Mouse (Mus musculus) liver, embryonic 13.5 days (tissue): ENCODE data around the gene Rec8. TPM values are rescaled to one million over a fixed set of nuclear protein-coding genes. Genes with fewer than 3 reads are reported as not detected.
A peak's percentile ranks its signal among the peaks of the same experiment; 100 is the strongest.

Experiments
- ATAC-seq: fragments of 200-750 bp; cut with Nextera tagmentation; 2 replicates; pipeline ENCODE4 v1.8.0; 2017; ENCODE audit warnings: low read depth, mild to moderate bottlenecking, moderate number of reproducible peaks, moderate library complexity
- DNase-seq: peaks from one replicate; pipeline ENCODE4 v3.0.0; 2022
- H3K27ac ChIP-seq: fragments of 300-500 bp; sonication (generic); 2 replicates; pipeline ENCODE4 v1.5.1; 2015; ENCODE audit warnings: moderate library complexity, mild to moderate bottlenecking, inconsistent platforms
- H3K27me3 ChIP-seq: fragments of 300-500 bp; sonication (generic); 2 replicates; pipeline ENCODE4 v1.6.1; 2015; ENCODE audit warnings: mild to moderate bottlenecking, inconsistent platforms
- H3K36me3 ChIP-seq: fragments of 300-500 bp; sonication (generic); 2 replicates; pipeline ENCODE4 v1.6.1; 2015; ENCODE audit warnings: mild to moderate bottlenecking, inconsistent platforms
- H3K4me1 ChIP-seq: fragments of 300-500 bp; sonication (generic); replicated peaks from 2 replicates; pipeline ENCODE4 v1.6.1; 2015; ENCODE audit warnings: inconsistent platforms
- H3K4me2 ChIP-seq: fragments of 300-500 bp; sonication (generic); 2 replicates; pipeline ENCODE4 v1.6.1; 2015; ENCODE audit warnings: inconsistent platforms, mild to moderate bottlenecking, moderate library complexity
- H3K4me3 ChIP-seq: fragments of 300-500 bp; sonication (generic); replicated peaks from 2 replicates; pipeline ENCODE4 v1.5.1; 2015; ENCODE audit warnings: mild to moderate bottlenecking, inconsistent platforms
- H3K9ac ChIP-seq: fragments of 300-500 bp; sonication (generic); 2 replicates; pipeline ENCODE4 v1.6.1; 2015; ENCODE audit warnings: mild to moderate bottlenecking, inconsistent platforms
- H3K9me3 ChIP-seq: fragments of 300-500 bp; sonication (generic); replicated peaks from 2 replicates; pipeline ENCODE4 v1.6.1; 2016; ENCODE audit warnings: inconsistent platforms
- WGBS: fragments of 180-500 bp; shearing (Covaris S2); methylation state at CpG from one replicate; pipeline ENCODE4 v1.1.7; 2015; ENCODE audit not compliant: insufficient replicate concordance; 5-methylcytosine and 5-hydroxymethylcytosine counted together
- polyA plus RNA-seq: library from polyadenylated mRNA; unstranded; fragments of >200 nt; fragmentation: Nextera tagmentation; extraction: Ambion mirVana; gene quantifications from 2 replicates; pipeline ENCODE4 v1.2.1, GENCODE M21; 2015

The Rec8 gene
- polyA plus RNA-seq, 1 experiment from 2014 or later, result 1.6 TPM

DNA sequence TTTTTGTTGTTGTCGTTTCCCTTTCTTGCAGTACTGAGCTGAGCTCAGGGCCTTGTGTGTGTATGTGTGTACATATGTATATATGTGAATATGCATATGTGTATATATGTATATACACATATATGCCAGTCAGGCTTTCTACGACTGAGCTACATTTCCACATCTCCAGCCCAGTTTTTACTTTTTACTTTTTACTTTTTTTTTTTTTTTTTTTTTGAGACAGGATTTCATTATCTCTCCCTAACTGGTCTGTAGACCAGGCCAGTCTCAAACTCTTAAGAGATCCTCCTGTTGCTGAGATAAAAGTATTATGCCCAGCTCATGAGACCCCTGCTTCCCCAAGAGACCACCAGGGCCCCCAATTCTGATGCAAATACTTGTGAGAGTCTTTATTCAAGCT lies 993 bp upstream of the Rec8 start:
- no peak for DNase-seq
- 0 out of 2 replicates have a peak overlapping the region, but pooled peaks have one; percentile 62 for H3K9ac ChIP-seq
- H3K4me3 ChIP-seq, result no peak overlapping the region
- H3K9me3 ChIP-seq, result no peaks in the 10 kb centered on the region
- H3K36me3 ChIP-seq, result no peaks in the 10 kb centered on the region
- ATAC-seq, result no peak
- H3K27me3 ChIP-seq, result no peaks in the 10 kb centered on the region
- H3K4me1 ChIP-seq, result peaks cover 65% of the 10 kb centered on the region
- WGBS, result 55% methylated on average over 2 of the region's 2 CpGs
- H3K27ac ChIP-seq, result peak overlapping the region; percentile 59
- no peak overlapping the region for H3K4me2 ChIP-seq

GRCm38 (mm10) chr14:55618486-55619195 lies 804 bp downstream of the Rec8 start:
- ATAC-seq (peak; percentile 56), DNase-seq (peak; percentile 66)
- Histone ChIP-seq H3K27ac (peak overlapping the region; percentile 47), H3K36me3 (no peaks in the 10 kb centered on the region), H3K4me1 (peaks cover 57% of the 10 kb centered on the region), H3K9ac (peak overlapping the region; percentile 62), H3K4me2 (peak overlapping the region; percentile 77), H3K27me3 (no peaks in the 10 kb centered on the region), H3K4me3 (peak overlapping the region; percentile 51), H3K9me3 (no peaks in the 10 kb centered on the region)
- 17% methylated on average over 22 of the region's 22 CpGs for WGBS

- ATAC-seq, result peak; percentile 55
- DNase-seq, result no peak
- peaks cover 17% of the 10 kb centered on the region for H3K4me1 ChIP-seq
- H3K4me2 ChIP-seq, result no peak overlapping the region
- 73% methylated on average over 27 of the region's 27 CpGs for WGBS
- peaks cover 94% of the 10 kb centered on the region for H3K36me3 ChIP-seq
- no peak overlapping the region; the same call in 1 of the 2 replicates for H3K27ac ChIP-seq
- no peaks in the 10 kb centered on the region for H3K9me3 ChIP-seq
- H3K9ac ChIP-seq, result no peak overlapping the region
- no peaks in the 10 kb centered on the region for H3K27me3 ChIP-seq
- no peak overlapping the region for H3K4me3 ChIP-seq
Observed at GRCm38 (mm10) chr14:55628077-55628827, 10.4 kb downstream of the Rec8 start.

DNA sequence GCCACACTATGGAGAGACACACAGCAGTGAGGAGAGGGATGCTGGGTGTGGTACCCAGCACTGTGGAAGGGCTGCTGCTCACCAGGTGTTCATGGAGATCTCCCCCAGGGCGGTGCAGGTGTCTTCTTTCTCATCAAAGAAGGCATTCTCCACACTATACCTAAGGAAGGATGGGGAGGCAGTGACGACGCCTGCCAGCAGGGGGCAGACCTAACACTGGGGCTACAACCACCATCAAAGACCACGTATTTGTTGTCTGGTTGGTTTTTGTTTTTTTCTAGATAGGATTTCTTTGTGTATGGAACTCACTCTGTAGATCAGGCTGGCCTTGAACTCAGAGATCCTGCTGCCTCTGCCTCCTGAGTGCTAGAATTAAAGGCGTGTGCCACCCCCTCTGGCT lies 11.5 kb downstream of the Rec8 start:
- Histone ChIP-seq H3K9me3 (no peaks in the 10 kb centered on the region), H3K36me3 (peaks cover 99% of the 10 kb centered on the region), H3K4me1 (peaks cover 22% of the 10 kb centered on the region), H3K4me2 (no peak overlapping the region), H3K9ac (no peak overlapping the region), H3K27me3 (no peaks in the 10 kb centered on the region), H3K4me3 (no peak overlapping the region), H3K27ac (no peak overlapping the region)
- WGBS, result 42% methylated on average over 5 of the region's 5 CpGs
- DNase-seq, result peak; percentile 40
- ATAC-seq, result no peak

GRCm38 (mm10) chr14:55634874-55635522 lies 17.2 kb downstream of the Rec8 start:
- Histone ChIP-seq H3K27ac (peak overlapping the region; percentile 67), H3K36me3 (peaks cover 83% of the 10 kb centered on the region)
- no peak for DNase-seq

DNA sequence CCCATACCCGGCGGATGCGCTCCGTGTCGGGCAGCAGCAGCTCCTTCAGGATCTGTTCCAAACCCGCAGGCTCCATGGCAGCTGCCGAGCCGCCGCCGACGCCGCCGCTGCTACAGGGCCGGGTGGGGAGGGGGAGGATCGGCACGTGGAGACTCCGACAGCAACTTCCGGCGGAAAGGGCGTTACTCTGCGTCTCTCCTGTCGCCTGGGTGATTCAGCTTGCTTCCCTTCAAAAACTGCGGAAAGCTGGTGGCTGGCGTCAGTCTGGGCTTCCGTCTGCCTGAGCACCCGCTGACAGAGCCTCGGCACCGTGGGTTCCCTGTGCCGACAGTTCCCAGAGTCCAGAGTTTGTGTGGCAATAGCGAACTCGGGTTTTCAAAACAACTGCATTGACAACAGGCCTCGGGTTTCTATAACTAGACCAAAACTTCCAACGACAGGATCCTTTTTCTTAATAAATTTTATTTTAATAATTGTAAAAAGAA lies 17.7 kb downstream of the Rec8 start, which contains the start of gene Ipo4:
TSS of gene Ipo4 (minus strand) at position 435 of the 485 bp plus-strand sequence.
- Histone ChIP-seq H3K9ac (peak within 1 kb of the TSS; percentile 76), H3K9me3 (no peaks in the 10 kb centered on the region), H3K4me2 (peak within 1 kb of the TSS; percentile 96), H3K36me3 (peaks cover 83% of the 10 kb centered on the region), H3K27ac (peak within 1 kb of the TSS; percentile 67), H3K27me3 (no peaks in the 10 kb centered on the region), H3K4me3 (peak within 1 kb of the TSS; percentile 70), H3K4me1 (peaks cover 32% of the 10 kb centered on the region)
- WGBS, result 1% methylated on average over 33 of the region's 33 CpGs
- peak; percentile 79 for ATAC-seq
- peak; percentile 68 for DNase-seq

More at GRCm38 (mm10) chr14:55634874-55635522, 17.2 kb downstream of the Rec8 start:
- H3K4me3 ChIP-seq, result peak overlapping the region; percentile 70
- H3K9ac ChIP-seq, result peak overlapping the region; percentile 76
- no peaks in the 10 kb centered on the region for H3K27me3 ChIP-seq
- no peaks in the 10 kb centered on the region for H3K9me3 ChIP-seq
- 3% methylated on average over 23 of the region's 23 CpGs for WGBS
- peak; percentile 39 for ATAC-seq
- H3K4me2 ChIP-seq, result peak overlapping the region; percentile 96
- H3K4me1 ChIP-seq, result peaks cover 27% of the 10 kb centered on the region

GRCm38 (mm10) chr14:55637795-55638194 lies 20.0 kb downstream of the Rec8 start, which contains the start of gene Gm49378:
Gm49378 (minus strand) TSS chr14:55637895.
- Histone ChIP-seq H3K9me3 (no peaks in the 10 kb centered on the region), H3K9ac (no peak within 1 kb of the TSS), H3K36me3 (peaks cover 73% of the 10 kb centered on the region), H3K4me3 (no peak within 1 kb of the TSS), H3K27me3 (no peaks in the 10 kb centered on the region), H3K4me1 (peaks cover 52% of the 10 kb centered on the region), H3K4me2 (no peak within 1 kb of the TSS), H3K27ac (no peak within 1 kb of the TSS; the same call in 1 of the 2 replicates)
- whole genome bisulfite sequencing, result 92% methylated on average over 9 of the region's 9 CpGs
- ATAC-seq (no peak), DNase-seq (no peak)

DNA sequence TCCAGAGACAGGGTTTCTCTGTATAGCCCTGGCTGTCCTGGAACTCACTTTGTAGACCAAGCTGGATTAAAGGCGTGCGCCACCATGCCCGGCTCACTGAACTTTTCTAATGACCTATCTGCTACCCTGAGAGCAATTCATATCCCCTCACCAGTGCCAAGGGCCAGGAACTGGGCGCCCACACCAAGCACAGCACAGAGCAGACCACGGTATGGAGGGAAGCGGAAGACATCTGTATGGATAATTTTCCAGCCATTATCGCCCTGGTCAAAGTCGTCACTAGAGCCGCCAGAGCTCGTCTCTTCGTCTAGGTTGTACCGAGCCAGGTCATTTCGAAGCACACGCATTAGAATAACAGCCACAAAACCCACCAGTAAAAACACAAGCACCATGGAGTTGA lies 23.0 kb downstream of the Rec8 start:
- ATAC-seq (no peak), DNase-seq (no peak)
- H3K4me1 ChIP-seq, result peaks cover 50% of the 10 kb centered on the region
- WGBS, result 94% methylated on average over 14 of the region's 14 CpGs
- H3K9me3 ChIP-seq, result no peaks in the 10 kb centered on the region
- no peak overlapping the region for H3K9ac ChIP-seq
- no peak overlapping the region for H3K27ac ChIP-seq
- H3K36me3 ChIP-seq, result peaks cover 59% of the 10 kb centered on the region
- H3K4me2 ChIP-seq, result no peak overlapping the region
- no peaks in the 10 kb centered on the region for H3K27me3 ChIP-seq
- no peak overlapping the region for H3K4me3 ChIP-seq

DNA sequence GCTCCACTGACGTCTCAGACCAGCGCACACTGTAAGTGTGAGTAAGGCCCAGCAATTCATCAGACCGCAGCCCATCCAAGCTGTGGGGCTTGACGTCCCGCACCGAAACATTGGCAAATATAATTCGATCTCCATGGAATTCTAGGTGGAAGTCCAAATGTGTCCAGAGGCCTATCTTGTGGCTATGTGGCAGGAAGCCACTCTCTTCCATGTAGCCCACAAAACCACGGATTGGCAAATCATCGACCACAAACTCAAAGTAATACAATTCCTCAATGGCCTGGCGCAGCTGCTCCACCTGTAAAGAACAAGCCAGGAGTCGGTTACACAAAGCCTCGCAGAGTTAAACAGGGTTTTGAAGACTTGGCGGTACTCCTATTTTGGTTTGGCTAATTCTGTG lies 23.5 kb downstream of the Rec8 start:
- peaks cover 59% of the 10 kb centered on the region for H3K36me3 ChIP-seq

DNA sequence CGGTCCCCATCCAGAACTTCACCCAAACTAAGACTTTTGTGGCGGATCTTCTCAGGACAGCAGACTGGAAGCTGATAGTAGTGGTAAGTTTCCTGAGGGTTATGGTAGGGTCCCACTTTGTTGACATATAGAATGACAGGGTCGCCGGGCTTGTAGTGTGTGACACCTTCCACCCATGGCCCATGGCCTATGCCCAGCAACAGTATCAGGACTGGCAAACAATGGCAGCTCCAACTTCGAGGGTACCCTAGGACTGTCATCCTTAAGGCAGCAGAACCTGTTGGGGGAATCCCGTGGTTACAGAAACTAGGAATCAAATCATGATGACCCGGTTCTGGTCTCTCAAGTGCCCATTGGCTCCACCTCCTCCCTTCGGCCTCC lies 24.8 kb downstream of the Rec8 start:
- Histone ChIP-seq H3K4me1 (peaks cover 53% of the 10 kb centered on the region), H3K4me3 (peak overlapping the region; percentile 86), H3K36me3 (peaks cover 50% of the 10 kb centered on the region), H3K9ac (peak overlapping the region; percentile 97), H3K4me2 (peak overlapping the region; percentile 88), H3K27me3 (no peaks in the 10 kb centered on the region), H3K9me3 (no peaks in the 10 kb centered on the region), H3K27ac (peak overlapping the region; percentile 90)
- ATAC-seq, result peak; percentile 11; the same call in 1 of the 2 replicates
- no peak for DNase-seq
- 16% methylated on average over 8 of the region's 8 CpGs for WGBS

More for the DNA sequence above, 23.5 kb downstream of the Rec8 start:
- DNase-seq (no peak), ATAC-seq (no peak)
- no peak overlapping the region for H3K27ac ChIP-seq
- WGBS, result 86% methylated on average over 13 of the region's 13 CpGs
- H3K9me3 ChIP-seq, result no peaks in the 10 kb centered on the region
- H3K4me3 ChIP-seq, result peak overlapping the region; percentile 86; the same call in 1 of the 2 replicates
- H3K27me3 ChIP-seq, result no peaks in the 10 kb centered on the region
- H3K4me2 ChIP-seq, result peak overlapping the region; percentile 88
- H3K4me1 ChIP-seq, result peaks cover 51% of the 10 kb centered on the region
- H3K9ac ChIP-seq, result no peak overlapping the region
